Mouse (Mus musculus) neural tube, embryonic 10.5 days (tissue): ENCODE results near the gene Gm28036.
"Not testable (repeated sequence)": the region's sequence is repeated elsewhere in the genome, so short reads cannot be mapped to it uniquely, and the experiment has no call there.

Source experiments
- DNase-seq: peaks from one replicate; pipeline ENCODE4 v3.0.0-alpha.2; 2017; ENCODE audit warnings: low spot score; ENCODE audit errors: extremely low spot score

The Gm28036 gene

DNA sequence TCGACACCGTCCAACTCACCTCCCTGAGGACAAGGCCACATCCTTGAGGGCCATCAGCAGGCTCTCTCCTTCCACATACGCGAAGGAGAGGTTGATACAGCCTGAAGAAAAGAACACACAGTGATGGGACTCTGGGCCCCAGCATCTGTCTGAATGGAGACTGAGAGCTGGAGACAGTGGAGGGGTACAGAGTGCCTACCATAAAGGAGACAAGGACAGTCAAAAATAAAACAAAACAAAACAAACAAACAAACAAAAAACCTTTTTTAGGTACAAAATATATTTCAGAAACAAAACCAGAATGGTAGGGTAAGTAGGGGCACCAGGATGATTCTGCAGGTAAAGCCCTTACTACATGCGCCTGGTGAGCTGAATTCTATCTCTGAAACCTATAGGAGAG lies at the start of gene Gm28036:
Gene Gm28036, minus strand, starts transcription at position 101 of the 400 bp plus-strand sequence.
- DNase-seq, result no peak

DNA sequence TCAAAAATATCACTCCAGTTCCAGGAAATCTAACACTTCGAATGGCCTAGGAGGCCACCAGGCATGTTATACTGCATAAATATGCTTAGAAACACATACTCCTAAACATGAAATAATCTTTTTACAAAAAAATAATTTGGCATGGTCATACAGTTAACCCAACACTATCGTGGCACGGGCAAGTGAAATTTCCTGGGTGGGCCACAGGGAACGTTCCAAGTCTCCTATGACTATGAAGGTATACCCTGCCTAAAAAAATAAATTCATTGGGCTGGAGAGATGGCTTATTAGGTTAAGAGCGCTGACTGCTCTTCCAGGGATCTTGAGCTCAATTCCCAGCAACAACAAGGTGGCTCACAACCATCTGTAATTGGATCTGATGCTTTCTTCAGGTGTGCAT lies 39.7 kb upstream of the Gm28036 start:
- no peak for DNase-seq

DNA sequence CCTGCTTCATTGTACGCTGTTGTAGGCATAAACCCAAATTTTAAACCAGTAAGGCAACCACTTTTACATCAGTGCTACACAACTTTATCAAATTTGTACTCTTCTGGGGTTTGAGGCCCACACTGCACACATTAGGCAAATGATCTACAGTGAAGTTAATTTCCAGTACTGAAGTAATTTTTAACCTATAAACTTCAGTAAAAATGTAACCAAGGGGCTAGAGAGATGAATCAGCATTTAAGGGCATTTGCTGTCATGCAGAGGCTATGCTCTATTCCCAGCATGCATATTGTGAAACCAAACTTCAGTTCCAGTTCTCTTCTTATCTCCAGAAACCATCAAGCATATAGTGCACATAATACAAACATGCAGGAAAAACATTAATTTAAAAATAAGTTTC lies 38.6 kb upstream of the Gm28036 start:
- no peak for DNase-seq

DNA sequence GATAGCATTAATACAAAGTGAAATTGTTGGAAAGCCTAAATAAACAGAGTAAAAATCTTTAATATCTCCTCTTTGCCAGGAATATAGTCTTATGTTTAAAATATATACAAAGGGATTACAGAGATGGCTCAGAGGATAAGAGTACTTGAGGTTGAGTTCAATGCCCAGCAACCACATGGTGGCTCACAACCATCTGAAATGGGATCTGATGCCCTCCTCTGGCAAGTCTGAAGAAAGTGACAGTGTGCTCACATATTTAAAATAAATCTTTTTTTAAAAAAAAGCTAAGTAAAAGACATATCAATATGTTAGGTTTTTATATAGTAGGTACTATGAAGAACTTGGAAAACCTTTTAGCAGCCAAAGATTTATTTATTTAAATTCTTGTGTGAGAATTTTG lies 24.6 kb upstream of the Gm28036 start:
- no peak for DNase-seq

DNA sequence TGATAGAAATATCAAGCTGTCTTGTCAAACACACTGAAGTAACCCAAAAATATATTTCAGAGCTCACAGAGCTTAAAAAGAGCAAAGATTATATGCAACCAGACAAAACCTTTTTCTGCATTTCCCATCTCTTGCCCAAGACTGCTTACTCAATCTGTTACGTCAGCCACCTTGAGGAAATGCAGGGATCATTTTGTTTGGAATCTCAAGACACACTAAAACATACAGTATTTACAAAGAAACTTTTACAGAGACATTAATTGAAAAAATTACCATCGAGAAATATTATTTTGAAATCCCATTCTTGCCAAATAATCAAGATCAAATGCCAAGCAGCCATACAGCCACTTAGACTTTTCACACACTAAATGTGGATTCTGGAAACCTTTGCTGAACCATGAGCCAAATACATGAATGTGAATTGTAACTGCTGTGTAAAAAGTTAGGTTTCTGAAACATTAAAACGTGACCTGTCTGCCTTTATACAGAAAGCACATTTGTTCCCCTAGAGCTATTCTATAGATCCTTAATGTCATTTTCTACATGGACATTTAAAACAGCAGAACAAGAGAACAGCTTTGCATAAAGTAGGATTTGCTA lies 20.5 kb upstream of the Gm28036 start:
- DNase-seq, result no peak

DNA sequence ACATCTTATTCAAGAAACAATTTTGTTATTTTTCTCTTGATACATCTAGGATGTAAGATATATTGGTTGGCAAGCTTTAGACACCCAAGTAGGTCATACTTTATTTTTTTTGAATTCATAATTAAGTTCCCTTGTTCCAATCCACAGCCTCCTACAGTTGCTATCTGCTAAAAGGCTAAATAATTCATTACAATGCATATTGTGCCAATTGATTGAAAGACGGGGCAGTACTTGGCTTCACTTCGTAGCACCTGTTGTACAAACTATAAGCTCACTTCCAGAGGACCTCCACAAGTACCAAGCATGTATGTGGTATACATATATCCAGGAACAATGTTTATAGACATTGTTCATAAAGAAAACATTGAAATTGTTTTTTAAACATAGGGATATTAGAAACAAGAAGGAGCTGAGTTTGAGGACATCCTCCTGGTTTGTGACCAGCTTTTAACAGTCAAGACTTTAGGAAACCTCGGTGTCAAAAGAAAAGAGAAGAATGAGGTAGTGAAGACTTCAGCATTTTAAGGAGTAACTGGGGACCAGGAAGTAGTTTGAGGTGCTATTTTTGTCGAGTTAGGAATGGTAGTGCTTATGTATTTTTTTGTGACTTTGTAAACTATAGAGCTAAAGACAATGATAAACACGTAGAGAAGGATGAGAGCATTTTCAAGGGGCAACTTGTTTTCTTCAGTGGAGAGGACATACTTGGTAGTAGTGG lies 19.5 kb upstream of the Gm28036 start:
- DNase-seq, result no peak

DNA sequence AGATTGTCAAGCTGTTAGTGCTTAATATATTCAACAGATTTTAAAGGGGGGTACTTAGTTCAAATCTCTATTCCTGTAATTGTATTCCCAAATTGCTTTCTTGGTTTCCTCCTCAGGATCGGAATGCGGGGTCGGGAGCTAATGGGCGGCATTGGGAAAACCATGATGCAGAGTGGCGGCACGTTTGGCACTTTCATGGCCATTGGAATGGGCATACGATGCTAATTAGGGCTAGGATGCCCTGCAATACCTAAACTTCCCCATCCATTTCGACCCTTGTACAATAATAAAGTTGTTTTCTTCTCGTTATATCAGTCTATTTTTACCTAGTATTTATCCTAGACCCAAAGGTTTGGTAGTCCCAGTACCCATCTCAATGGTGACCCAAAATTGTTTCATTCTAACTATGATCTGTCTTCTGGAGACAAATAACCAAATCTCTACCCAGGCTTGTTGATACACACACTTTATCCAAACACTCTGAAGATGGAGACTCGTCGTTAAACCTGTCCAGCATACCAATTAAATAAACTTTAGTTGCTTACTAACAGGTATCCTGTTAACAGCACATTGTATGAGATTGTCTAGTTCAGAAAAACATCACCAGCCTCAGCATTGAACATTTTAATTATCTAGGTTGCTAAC lies 18.7 kb upstream of the Gm28036 start:
- no peak for DNase-seq

DNA sequence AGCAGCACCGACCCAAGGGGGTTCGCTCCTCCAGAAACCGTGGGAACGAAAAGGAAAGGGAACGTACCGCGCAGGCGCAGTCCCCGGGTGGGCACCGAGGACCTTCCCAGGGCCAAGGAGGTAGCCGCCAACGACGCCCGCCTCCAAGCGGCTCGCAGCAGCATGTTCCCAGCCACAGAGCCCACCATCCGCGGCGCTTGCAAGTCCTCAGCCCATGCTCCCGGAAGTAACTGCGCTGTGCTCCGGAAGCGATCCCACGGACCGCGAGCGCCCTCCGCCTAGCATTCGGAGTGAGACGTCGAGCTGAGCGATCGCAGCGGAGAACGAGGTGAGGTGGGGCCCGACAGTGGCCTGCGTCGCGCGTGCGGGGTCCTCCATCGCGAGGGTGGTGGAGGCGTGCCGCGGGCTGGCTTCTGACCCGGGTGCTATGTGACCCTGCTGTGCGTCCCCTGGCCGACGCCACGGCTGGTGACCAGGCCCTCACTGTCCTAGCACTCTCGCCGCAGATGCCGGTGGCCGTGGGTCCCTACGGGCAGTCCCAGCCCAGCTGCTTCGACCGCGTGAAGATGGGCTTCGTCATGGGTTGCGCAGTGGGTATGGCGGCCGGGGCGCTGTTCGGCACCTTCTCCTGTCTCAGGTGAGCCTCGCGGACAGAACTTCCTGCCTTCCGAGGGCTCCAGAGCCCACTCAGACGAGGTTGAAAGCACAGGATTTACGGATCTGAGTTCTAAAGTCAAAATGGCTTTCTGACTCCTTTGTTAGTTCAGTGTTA lies 17.2 kb upstream of the Gm28036 start, which contains the start of the genes Romo1 and Nfs1:
Gene Romo1, plus strand, starts transcription at position 87 of the 772 bp plus-strand sequence.
Gene Nfs1, minus strand, starts transcription at position 234 of the 772 bp plus-strand sequence.
- DNase-seq, result peak; percentile 97

DNA sequence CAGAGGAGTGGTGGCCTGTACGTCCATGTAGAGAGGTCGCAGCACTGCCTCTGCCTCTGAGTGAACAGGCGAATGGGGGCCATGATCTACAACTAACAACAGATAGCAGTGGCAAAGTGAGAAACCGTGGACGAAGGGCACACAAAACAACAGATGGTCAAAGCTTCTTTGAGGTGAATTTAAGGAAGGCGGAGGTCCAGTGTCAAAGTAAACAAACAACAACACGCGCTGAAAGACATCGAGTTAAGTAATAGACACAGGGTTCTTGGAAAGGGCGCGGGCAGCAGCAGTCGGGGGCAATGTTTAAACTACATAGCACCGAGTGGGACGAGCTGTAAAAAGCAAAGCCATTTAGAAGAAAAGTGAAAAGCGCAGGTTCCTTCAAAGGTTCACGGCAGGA lies 16.5 kb upstream of the Gm28036 start:
- no peak for DNase-seq

DNA sequence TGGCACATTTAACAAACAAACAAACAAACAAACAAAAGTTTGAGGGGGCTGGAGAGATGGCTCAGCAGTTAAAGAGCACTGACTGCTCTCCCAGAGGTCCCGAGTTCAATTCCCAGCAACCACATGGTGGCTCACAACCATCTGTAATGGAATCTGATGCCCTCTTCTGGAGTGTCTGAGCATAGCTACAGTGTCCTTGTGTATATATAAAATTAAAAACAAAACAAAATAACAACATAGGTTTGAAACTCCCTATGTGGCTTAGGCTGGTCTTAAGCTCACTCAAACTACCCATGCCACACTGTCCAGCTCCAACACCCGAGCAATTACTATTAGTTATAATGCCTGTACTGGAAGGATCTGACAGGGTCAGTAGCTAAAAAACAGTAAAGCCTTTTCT lies 15.9 kb upstream of the Gm28036 start:
- no peak for DNase-seq

DNA sequence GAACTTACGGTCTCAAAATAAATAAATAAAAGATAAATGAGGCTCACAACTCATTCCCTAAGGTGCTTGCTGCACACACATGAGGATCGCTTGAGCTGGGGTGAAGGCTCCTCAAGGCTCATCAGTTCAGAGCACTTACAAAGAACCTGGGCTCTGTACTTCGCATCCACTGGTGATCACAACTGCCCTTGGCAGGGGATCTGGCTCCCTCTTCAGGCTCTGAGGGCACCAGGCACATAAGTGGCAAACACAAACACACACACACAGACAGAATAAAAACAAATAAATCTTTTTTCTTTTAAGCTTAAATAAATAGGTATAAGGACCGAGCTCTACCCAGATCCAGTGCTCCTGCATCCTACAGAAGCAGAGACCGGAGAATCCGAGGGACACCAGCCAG lies 8.8 kb upstream of the Gm28036 start:
- DNase-seq, result no peak

DNA sequence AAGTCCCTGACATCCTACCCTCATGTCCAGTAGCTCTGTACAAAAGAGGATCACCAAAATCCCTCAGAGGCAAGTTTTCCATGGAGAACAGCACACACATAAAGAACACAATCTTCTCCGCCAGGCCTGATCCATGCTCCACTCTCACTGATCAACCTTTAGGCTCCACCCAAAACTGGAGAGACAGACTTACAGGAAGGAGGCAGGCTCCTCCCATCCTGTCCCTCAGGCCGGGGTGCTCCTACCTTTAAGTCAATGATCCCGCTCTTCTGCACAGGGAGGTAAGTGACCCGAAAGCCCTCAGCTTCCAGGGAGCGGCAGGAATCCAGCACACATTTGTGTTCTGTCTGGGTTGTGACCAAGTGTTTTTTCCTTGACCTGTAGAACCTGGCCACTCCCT lies 7.3 kb upstream of the Gm28036 start:
- no peak for DNase-seq

DNA sequence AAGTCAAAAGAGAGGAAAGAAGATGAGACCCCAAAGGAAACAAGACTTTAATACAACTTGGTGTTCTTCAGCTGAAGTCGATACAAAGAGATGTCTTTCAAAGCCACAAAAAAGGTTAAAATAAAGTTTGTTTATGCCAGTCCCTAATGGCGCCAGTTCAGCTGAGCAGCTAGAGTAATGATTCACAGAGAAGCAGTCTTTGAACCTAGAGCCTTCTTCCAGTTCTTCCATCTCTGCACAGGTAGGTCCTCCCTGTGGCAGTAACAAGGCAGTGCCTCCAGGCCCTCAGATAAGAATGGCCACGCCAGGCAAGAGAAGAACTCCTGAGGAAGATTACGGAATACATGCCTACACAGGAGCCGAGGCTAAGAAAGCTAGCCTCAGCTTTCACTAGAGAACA lies 3.2 kb downstream of the Gm28036 start:
- DNase-seq, result no peak

DNA sequence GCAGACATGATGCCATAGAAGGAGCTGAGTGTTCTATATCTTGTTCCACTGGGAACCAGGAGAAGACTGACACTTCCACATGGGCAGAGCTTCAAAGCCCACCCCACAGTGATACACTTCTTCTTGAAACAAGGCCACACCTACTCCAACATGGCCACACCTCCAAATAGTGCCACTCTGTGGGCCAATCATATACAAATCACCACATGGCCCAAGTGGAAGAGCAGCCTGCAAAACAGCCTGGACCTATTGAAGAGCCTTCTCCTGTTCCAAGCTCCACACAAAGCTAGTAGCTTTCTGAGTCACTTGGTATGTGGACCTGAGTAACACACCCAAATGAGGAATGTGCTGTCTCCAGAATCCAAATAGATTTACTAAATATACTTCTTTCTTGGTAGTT lies 7.3 kb downstream of the Gm28036 start:
- no peak for DNase-seq

DNA sequence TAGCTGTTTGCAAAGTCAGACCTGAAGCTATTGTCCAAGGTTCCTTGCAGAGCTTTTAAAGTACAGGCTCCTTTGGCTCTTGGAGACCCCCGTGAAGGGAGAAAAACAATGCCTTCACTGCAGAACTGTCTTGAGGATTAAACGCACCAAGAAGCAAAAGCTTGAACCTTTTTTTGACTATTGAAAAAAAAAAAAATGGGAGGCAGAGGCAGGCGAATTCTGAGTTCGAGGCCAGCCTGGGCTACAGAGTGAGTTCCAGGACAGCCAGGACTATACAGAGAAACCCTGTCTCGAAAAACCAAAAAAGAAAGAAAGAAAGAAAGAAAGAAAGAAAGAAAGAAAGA lies 14.8 kb downstream of the Gm28036 start:
- DNase-seq, result not testable (repeated sequence)

DNA sequence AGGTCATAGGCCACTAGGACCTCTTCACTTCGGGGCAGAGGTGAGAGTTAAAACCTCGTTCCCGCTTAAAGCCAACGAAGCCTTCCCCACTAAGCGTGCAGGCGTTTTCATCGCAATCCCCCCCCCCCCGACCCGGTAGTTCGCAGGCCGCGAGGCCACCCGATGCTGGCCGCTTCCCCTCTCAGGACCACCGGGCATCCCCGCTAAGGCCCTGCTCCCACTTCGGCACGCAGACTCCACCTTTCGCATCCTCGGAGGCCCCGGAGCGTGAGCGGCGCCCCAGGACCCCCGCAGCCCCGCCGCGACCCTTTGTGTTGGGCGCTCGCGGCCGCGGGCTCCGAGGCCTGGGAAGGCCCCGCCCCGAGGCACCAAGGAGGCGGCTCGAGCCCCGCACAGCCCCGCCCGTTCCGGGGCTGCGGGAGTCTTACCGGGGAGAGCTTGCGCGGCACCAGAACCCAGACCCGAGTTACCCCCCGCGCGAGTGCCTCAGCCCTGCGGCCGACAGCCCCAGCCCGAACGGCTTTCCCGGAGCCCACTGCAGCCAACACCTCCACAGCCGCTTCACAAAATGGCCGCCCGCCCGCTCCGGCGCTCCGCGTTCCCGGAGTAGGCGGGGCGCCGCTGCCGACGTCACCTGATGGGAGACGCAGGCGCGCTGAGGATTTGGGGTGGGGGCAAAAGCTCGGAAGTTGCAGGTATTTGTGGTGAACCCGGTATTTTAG lies 15.4 kb downstream of the Gm28036 start, which contains the start of the genes Cpne1 and Rbm12:
Gene Cpne1, minus strand, starts transcription at position 608 of the 722 bp plus-strand sequence.
Gene Rbm12, minus strand, starts transcription at position 621 of the 722 bp plus-strand sequence.
- DNase-seq, result peak; percentile 96

DNA sequence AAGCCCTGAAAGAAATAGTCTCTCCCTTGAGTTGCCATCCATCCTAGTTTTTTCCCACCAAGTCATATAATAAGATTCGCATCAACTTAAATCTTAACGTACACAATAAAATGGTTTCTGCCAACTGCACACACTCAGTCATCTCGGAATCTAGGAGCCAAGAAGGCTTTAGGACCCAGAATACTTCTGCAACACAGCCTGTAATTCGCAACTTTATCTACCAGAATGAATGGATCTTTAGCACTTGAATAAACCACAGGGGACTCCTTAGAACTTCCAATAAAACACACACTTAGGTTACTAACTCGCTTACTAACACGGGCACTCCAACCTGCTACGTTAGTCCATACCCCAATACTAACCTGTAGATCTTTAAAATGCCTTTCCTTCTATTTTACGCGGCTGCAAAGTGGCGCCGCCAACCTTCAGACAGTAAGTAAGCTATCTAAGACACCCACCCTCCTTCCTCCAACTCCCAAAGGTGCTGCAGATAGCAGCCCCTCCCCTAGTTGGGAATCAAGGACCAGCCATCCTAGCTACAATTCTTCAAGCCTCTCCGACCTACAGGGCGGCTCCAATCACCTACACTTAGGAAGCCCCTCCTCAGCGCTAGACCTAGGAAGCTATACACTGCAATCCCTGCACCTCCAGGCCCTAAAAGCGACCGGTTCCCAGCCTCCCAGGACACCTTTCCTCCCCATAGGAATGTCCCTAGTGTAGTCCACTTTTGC lies 16.1 kb downstream of the Gm28036 start:
- no peak for DNase-seq

DNA sequence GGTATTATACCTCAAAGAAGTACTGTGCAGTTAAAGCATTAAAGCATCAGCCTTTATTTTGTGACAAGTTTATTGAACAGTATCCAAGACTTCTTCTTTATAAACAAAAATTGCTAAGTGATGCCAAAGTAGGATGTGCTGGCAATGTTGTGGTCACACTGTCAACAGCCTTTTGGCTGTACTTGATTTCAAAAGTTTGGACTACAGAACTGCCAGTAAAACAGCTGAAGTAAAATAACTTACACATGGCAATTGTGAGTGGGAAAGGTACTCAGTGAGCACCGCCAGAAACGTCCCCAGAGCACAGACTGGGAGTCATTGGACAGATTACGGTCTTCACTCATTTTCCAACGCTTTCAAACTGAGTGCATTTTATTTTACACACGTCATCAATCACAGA lies 35.0 kb downstream of the Gm28036 start:
- DNase-seq, result no peak

DNA sequence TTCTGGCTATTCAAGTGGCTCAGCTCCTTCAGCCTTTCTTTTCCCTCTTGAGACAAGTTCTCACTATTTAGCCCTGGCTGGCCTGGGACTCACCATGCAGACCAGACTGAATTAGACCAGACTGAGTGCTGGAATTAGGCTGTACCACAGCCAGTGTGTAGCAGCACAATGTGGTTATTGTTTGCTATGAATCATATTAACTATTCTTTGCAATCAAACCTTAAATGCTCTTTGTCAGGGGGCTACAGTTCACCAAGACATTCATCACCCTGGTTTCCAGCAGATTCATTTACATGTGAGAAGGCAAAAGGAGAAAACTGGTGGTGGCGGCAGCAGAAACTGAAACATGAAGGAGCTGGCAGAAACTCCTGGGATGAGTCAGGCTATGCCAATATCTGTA lies 37.1 kb downstream of the Gm28036 start:
- DNase-seq, result no peak

DNA sequence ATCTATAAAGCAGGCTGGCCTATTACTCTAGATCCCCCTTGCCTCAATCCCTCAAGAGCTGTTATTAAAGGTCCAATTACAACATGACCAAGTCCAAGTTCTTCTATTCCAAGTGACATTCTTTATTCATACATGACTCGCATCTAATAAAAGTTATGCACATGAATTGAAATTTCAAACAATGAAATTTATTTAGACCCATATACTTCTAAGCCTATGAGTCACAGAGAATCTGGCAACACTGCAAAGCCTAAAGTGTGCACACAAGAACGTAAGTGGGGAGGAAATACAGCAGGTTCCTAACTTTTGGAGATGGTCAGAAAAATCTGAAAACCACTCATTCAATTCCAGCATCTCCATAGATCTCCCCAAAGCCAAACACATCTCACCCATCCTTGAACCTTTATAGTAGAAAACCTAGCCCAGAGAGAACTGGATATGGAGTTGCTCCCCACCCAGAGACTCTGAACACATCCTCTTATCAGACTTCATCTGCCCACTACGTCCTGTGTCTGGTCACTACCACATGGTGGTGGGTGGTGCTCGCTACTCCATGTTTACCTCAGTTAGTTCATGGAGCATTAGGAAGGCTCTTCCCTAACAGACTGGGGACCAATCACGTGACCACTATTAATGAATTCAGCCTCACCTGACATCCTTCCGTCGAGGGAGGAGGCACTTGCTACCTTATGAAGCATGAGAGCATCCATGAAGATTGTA lies 39.3 kb downstream of the Gm28036 start:
- DNase-seq, result no peak
